Mouse (Mus musculus) embryo, embryonic 9.5 days (tissue): ENCODE measurements at regions not wholly inside any gene's neighbourhood (a gene's known extent, or its start where the extent isn't known, plus 50 kb on each side); places are given as distances from the start of the nearest gene placed in this dataset.

Source experiments
- DNase-seq: peaks from one replicate; pipeline ENCODE4 v3.0.0-alpha.2; 2017; ENCODE audit errors: extremely low spot score

- no peak for DNase-seq
Observed at GRCm38 (mm10) chr2:9589200-9589599, 291.9 kb upstream of the 4930412O13Rik start.

- DNase-seq, result no peak
Observed at GRCm38 (mm10) chr2:9592531-9592930, 288.5 kb upstream of the 4930412O13Rik start.

- DNase-seq, result peak; percentile 14
Observed at GRCm38 (mm10) chr2:9593931-9594330, 287.1 kb upstream of the 4930412O13Rik start.

- no peak for DNase-seq
Observed at GRCm38 (mm10) chr2:9595236-9595850, 285.7 kb upstream of the 4930412O13Rik start.

- no peak for DNase-seq
Observed at GRCm38 (mm10) chr2:9596135-9596534, 284.9 kb upstream of the 4930412O13Rik start.

- DNase-seq, result no peak
Observed at GRCm38 (mm10) chr2:9604984-9605383, 276.1 kb upstream of the 4930412O13Rik start.

- no peak for DNase-seq
Observed at GRCm38 (mm10) chr2:9607547-9607946, 273.5 kb upstream of the 4930412O13Rik start.

- DNase-seq, result no peak
Observed at GRCm38 (mm10) chr2:9614415-9614814, 266.6 kb upstream of the 4930412O13Rik start.

GRCm38 (mm10) chr2:9616292-9616691 is 264.8 kb upstream of the 4930412O13Rik start:
- no peak for DNase-seq

GRCm38 (mm10) chr2:9620303-9621244 is 260.5 kb upstream of the 4930412O13Rik start:
- no peak for DNase-seq

GRCm38 (mm10) chr2:9623702-9624101 is 257.4 kb upstream of the 4930412O13Rik start:
- no peak for DNase-seq

GRCm38 (mm10) chr2:9628026-9628425 is 253.0 kb upstream of the 4930412O13Rik start:
- DNase-seq, result no peak

- no peak for DNase-seq
Observed at GRCm38 (mm10) chr2:9632719-9633446, 248.2 kb upstream of the 4930412O13Rik start.

GRCm38 (mm10) chr2:9639262-9639661 is 241.8 kb upstream of the 4930412O13Rik start:
- DNase-seq, result no peak

GRCm38 (mm10) chr2:9641629-9642028 is 239.4 kb upstream of the 4930412O13Rik start:
- no peak for DNase-seq

GRCm38 (mm10) chr2:9642411-9642810 is 238.6 kb upstream of the 4930412O13Rik start:
- no peak for DNase-seq

GRCm38 (mm10) chr2:9646466-9646865 is 234.6 kb upstream of the 4930412O13Rik start:
- DNase-seq, result no peak

GRCm38 (mm10) chr2:9646963-9647362 is 234.1 kb upstream of the 4930412O13Rik start:
- DNase-seq, result no peak

- no peak for DNase-seq
Observed at GRCm38 (mm10) chr2:9650082-9650481, 231.0 kb upstream of the 4930412O13Rik start.

- DNase-seq, result no peak
Observed at GRCm38 (mm10) chr2:9658880-9659279, 222.2 kb upstream of the 4930412O13Rik start.

- no peak for DNase-seq
Observed at GRCm38 (mm10) chr2:9669621-9670020, 211.4 kb upstream of the 4930412O13Rik start.

- no peak for DNase-seq
Observed at GRCm38 (mm10) chr2:9681691-9682152, 199.3 kb upstream of the 4930412O13Rik start.
